Mouse (Mus musculus): ENCODE data around the gene Wdr90.

DNA sequence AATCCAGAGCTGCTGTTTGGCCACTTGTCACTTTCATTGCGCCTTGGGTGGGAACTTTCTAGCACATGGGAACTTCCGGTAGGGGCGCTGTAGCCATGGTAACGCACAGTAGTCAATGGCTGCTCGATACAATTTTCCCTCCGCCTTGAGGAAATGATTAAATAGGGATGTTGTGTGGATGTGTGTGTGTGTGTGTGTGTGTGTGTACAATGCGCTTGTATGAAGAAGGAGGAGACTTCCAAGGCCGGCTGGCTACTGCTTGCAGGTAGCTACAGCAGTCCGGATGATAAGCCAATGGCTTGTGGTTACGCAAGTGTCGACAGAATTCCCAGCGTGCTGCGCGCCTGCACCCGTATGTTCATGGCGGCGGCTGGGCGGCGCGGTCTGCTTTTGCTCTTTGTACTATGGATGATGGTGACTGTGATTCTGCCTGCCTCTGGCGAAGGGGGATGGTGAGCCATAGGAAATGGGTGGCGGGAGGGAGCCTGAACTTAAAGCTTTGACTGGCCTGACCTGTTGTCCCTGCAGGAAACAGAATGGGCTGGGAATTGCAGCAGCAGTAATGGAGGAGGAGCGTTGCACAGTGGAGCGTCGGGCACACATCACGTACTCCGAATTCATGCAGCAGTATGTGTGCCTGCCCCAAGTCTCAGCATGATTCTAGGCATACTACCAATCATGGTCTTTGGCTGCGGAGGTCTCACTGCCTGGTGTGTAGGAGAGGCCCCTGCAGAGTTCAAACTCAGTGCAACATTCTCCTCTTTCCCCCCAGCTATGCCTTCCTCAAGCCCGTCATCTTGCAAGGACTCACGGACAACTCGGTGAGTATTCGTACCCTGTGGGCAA, 32.4 kb downstream of the Wdr90 start, which contains the start of gene Jmjd8:
- TF ChIP-seq CTCF (IDR thresholded peaks at IDR 0.05; ENCODE audit: borderline replicate concordance, insufficient read depth, low read depth, low read length) = peak; percentile 58; the same call in 1 of the 2 replicates
- peak; percentile 80 for TF ChIP-seq POLR2A (IDR thresholded peaks at IDR 0.05; ENCODE audit: borderline replicate concordance, insufficient read depth, low read length)
